Mouse (Mus musculus): ENCODE data around the gene Tcf19. TPM values are rescaled to one million over a fixed set of nuclear protein-coding genes. Genes with fewer than 3 reads are reported as not detected.
A peak's percentile ranks its signal among the peaks of the same experiment; 100 is the strongest.

The Tcf19 gene
- 30.0 and 30.5 TPM in 2 replicates for polyA plus RNA-seq (2012; rRNA removed)
- polyA plus RNA-seq (2014; fragmentation: Nextera tagmentation; extraction: Ambion mirVana), result 46.0 and 46.2 TPM in 2 replicates

DNA sequence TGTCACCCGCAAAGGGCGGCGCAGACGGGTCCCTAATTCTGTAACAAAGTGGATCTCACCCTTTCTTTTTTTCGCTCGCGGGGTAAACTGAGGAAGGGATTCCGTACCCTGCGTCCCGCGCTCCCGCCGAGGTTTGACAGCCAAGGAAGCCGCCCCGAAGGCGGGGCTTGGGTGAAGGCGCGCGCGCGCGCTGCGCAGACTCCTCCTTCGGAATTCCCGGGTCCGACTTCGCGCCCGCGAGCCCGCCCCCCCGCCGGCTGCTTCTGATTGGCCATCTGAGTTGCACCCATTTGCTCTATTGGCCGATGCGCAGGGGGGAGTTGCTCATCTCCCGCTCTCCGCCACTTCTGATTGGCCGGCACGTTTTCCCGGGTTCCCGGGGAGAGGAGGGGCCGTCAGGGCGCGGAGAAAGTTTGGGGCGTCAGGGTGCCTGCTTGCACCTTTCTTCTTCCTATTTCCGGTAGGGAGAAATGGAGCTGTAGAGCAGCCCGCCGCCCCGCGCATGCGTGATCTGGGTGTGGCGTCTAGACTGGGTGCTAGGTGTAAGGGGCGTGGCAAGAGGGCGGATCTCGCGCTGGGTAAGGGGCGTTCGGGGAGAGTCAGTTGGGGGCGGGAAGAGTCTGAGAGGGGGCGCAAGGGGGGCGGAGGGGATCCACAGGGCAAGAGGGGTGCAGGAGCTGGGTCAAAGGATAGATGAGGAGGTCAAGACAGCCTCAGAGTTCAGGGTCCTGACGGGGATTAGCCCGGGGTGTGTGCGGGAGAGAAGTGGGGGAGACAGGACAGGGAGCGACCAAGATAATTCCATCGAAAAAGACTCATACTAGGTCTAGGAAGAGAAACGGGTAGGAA lies at the start of gene Tcf19, which contains the start of gene Cchcr1:
TSS of gene Tcf19 (minus strand) at position 173 of the 849 bp plus-strand sequence.
TSS of gene Cchcr1 (plus strand) at position 449 of the 849 bp plus-strand sequence.
- H3K27ac ChIP-seq, result peak within 1 kb of the TSS; percentile 73
- ATAC-seq (ENCODE audit: insufficient read depth) (peak; percentile 95), DNase-seq (ENCODE audit: low read depth in 3 of 3, low spot score in 3 of 3) (peak; percentile 97 to 98 (median 98))
- no peaks in the 10 kb centered on the region for H3K9me3 ChIP-seq (ENCODE audit: control insufficient read depth, low read length)
- H3K4me1 ChIP-seq (replicated peaks; ENCODE audit: control insufficient read depth in 2 of 2, insufficient read depth in 2 of 2, low read length in 1 of 2), result peaks cover 5 to 16% of the 10 kb centered on the region in 2 experiments
- peak; percentile 68 for TF ChIP-seq EP300 (IDR thresholded peaks at IDR 0.05; ENCODE audit: low read depth)
- peak; percentile 36; the same call in 1 of the 2 replicates for TF ChIP-seq CTCF (IDR thresholded peaks at IDR 0.05; ENCODE audit: low read depth)
- peak within 1 kb of the TSS; percentile 76 to 96 for H3K4me3 ChIP-seq (ENCODE audit: insufficient read depth in 1 of 2, low read depth in 2 of 2, low read length in 2 of 2)
- peaks cover 10% of the 10 kb centered on the region for H3K36me3 ChIP-seq (replicated peaks; ENCODE audit: control insufficient read depth, insufficient read depth, low read depth)
- H3K9ac ChIP-seq (replicated peaks), result peak within 1 kb of the TSS; percentile 81
- under 1% methylated on average over 67 of the region's 67 CpGs for WGBS (ENCODE audit: insufficient replicate concordance)
- peak within 1 kb of the TSS; percentile 85 for H3K4me2 ChIP-seq (ENCODE audit: low read depth)
- no peaks in the 10 kb centered on the region for H3K27me3 ChIP-seq (ENCODE audit: control insufficient read depth, insufficient read depth, low read length)

DNA sequence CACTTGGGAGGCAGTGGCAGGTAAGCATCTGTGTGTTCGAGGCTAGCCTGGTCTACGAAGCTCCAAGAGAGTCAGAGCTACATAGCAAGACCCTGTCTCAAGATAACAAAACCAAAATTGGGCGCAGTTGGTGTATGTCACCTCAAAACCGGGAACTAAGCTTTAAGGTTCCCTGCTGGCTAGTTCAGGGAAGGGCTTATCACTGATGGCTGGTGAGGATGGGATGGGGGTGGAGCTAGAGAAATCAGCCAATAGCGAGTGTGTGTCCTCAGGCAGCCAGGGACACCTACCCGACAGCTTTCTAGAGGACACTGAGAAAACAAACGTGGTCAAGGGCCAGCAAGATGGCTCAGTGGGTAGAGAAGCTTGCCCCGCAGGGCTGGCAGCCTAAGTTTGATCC lies 41.6 kb upstream of the Tcf19 start:
- no peak overlapping the region for H3K4me2 ChIP-seq (ENCODE audit: low read depth)
- no peak overlapping the region for H3K9ac ChIP-seq (replicated peaks)
- no peak for TF ChIP-seq CTCF (IDR thresholded peaks at IDR 0.05; ENCODE audit: low read depth)

GRCm38 (mm10) chr17:35557351-35557750 lies 40.7 kb upstream of the Tcf19 start:
- ATAC-seq (ENCODE audit: insufficient read depth) (no peak), DNase-seq (ENCODE audit: low read depth in 3 of 3, low spot score in 3 of 3) (no peak)

More for the DNA sequence above, 41.6 kb upstream of the Tcf19 start:
- Histone ChIP-seq H3K4me1 (replicated peaks; ENCODE audit: control insufficient read depth in 2 of 2, insufficient read depth in 2 of 2, low read length in 1 of 2) (no peaks in the 10 kb centered on the region), H3K9me3 (ENCODE audit: control insufficient read depth, low read length) (no peaks in the 10 kb centered on the region), H3K4me3 (ENCODE audit: insufficient read depth in 1 of 2, low read depth in 2 of 2, low read length in 2 of 2) (no peak overlapping the region), H3K27me3 (ENCODE audit: control insufficient read depth, insufficient read depth, low read length) (no peaks in the 10 kb centered on the region), H3K27ac (no peak overlapping the region), H3K36me3 (replicated peaks; ENCODE audit: control insufficient read depth, insufficient read depth, low read depth) (no peaks in the 10 kb centered on the region)
- ATAC-seq (ENCODE audit: insufficient read depth), result no peak
- 35% methylated on average over 8 of the region's 8 CpGs for WGBS (ENCODE audit: insufficient replicate concordance)
- DNase-seq (ENCODE audit: low read depth in 3 of 3, low spot score in 3 of 3), result no peak

DNA sequence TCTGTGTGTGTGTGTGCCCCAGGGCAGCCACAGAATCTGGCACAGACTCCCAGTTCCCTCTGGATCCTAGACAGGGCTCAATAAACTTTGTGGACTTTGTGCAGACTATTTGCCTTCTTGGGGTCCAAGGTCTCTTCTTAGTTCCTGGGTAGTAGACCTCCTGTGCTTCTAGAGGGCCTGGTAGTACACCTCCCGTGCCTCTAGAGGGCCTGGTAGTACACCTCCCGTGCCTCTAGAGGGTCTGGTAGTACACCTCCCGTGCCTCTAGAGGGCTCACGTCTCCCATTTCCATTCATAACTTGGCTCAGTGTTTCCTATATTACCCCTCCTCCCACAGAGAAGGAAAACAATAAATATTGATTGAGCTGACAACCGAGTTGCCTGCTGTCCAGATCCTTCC lies 40.2 kb upstream of the Tcf19 start:
- 20% methylated on average over 5 of the region's 5 CpGs for WGBS (ENCODE audit: insufficient replicate concordance)
- H3K4me1 ChIP-seq (replicated peaks; ENCODE audit: control insufficient read depth in 2 of 2, insufficient read depth in 2 of 2, low read length in 1 of 2), result no peaks in the 10 kb centered on the region
- no peak overlapping the region for H3K4me2 ChIP-seq (ENCODE audit: low read depth)
- TF ChIP-seq CTCF (IDR thresholded peaks at IDR 0.05; ENCODE audit: low read depth), result peak; percentile 81
- no peak for TF ChIP-seq EP300 (IDR thresholded peaks at IDR 0.05; ENCODE audit: low read depth)
- no peaks in the 10 kb centered on the region for H3K9me3 ChIP-seq (ENCODE audit: control insufficient read depth, low read length)
- no peak overlapping the region for H3K4me3 ChIP-seq (ENCODE audit: insufficient read depth in 1 of 2, low read depth in 2 of 2, low read length in 2 of 2)
- no peaks in the 10 kb centered on the region for H3K27me3 ChIP-seq (ENCODE audit: control insufficient read depth, insufficient read depth, low read length)
- no peak overlapping the region for H3K27ac ChIP-seq
- no peak for ATAC-seq (ENCODE audit: insufficient read depth)
- no peak for DNase-seq (ENCODE audit: low read depth in 3 of 3, low spot score in 3 of 3)
- no peaks in the 10 kb centered on the region for H3K36me3 ChIP-seq (replicated peaks; ENCODE audit: control insufficient read depth, insufficient read depth, low read depth)
- H3K9ac ChIP-seq (replicated peaks), result no peak overlapping the region

More at GRCm38 (mm10) chr17:35557351-35557750, 40.7 kb upstream of the Tcf19 start:
- Histone ChIP-seq H3K4me2 (ENCODE audit: low read depth) (no peak overlapping the region), H3K27ac (no peak overlapping the region), H3K27me3 (ENCODE audit: control insufficient read depth, insufficient read depth, low read length) (no peaks in the 10 kb centered on the region), H3K4me1 (replicated peaks; ENCODE audit: control insufficient read depth in 2 of 2, insufficient read depth in 2 of 2, low read length in 1 of 2) (no peaks in the 10 kb centered on the region), H3K9me3 (ENCODE audit: control insufficient read depth, low read length) (no peaks in the 10 kb centered on the region), H3K9ac (replicated peaks) (no peak overlapping the region), H3K36me3 (replicated peaks; ENCODE audit: control insufficient read depth, insufficient read depth, low read depth) (no peaks in the 10 kb centered on the region), H3K4me3 (ENCODE audit: insufficient read depth in 1 of 2, low read depth in 2 of 2, low read length in 2 of 2) (no peak overlapping the region)
- WGBS (ENCODE audit: insufficient replicate concordance), result 66% methylated on average over 9 of the region's 9 CpGs
- TF ChIP-seq EP300 (IDR thresholded peaks at IDR 0.05; ENCODE audit: low read depth) (no peak), CTCF (IDR thresholded peaks at IDR 0.05; ENCODE audit: low read depth) (no peak)

DNA sequence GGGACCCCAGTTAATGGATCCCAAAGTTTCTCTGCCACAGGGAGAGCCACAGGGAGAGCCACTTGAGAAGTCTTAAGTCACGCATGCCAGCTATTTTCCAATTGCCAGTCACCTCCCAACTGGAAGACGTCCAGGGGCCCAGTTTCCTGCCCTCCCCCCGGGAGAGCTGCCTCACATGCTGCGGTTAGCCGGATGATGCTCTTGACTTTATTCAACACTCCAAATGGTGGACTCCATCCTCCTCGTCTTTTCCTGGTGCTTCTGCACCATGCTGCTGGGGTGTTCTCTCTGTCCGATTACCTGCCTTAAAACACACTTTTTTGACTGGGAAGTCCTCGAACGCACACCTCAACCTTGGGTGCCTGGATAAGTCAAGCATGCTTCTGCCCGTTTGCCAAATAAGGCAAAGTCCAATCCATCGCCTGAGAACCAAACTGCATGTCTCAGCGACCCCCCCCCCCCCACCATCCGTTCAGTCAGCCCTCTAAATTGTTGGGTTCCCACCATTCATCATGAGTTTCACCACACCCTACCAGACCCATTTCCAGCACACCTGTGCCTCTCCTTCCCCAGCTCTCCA lies 39.7 kb upstream of the Tcf19 start:
- no peak overlapping the region for H3K4me2 ChIP-seq (ENCODE audit: low read depth)
- WGBS (ENCODE audit: insufficient replicate concordance), result 71% methylated on average over 13 of the region's 13 CpGs
- no peaks in the 10 kb centered on the region for H3K27me3 ChIP-seq (ENCODE audit: control insufficient read depth, insufficient read depth, low read length)
- H3K27ac ChIP-seq, result no peak overlapping the region
- ATAC-seq (ENCODE audit: insufficient read depth) (no peak), DNase-seq (ENCODE audit: low read depth in 3 of 3, low spot score in 3 of 3) (no peak)
- no peak for TF ChIP-seq CTCF (IDR thresholded peaks at IDR 0.05; ENCODE audit: low read depth)
- TF ChIP-seq EP300 (IDR thresholded peaks at IDR 0.05; ENCODE audit: low read depth), result no peak
- no peaks in the 10 kb centered on the region for H3K36me3 ChIP-seq (replicated peaks; ENCODE audit: control insufficient read depth, insufficient read depth, low read depth)
- H3K4me1 ChIP-seq (replicated peaks; ENCODE audit: control insufficient read depth in 2 of 2, insufficient read depth in 2 of 2, low read length in 1 of 2), result no peaks in the 10 kb centered on the region
- no peak overlapping the region for H3K9ac ChIP-seq (replicated peaks)
- no peak overlapping the region for H3K4me3 ChIP-seq (ENCODE audit: insufficient read depth in 1 of 2, low read depth in 2 of 2, low read length in 2 of 2)
- no peaks in the 10 kb centered on the region for H3K9me3 ChIP-seq (ENCODE audit: control insufficient read depth, low read length)

All from liver, embryonic 14.5 days (tissue).